Mouse (Mus musculus): Measurements from ENCODE around the gene Rassf8.

DNA sequence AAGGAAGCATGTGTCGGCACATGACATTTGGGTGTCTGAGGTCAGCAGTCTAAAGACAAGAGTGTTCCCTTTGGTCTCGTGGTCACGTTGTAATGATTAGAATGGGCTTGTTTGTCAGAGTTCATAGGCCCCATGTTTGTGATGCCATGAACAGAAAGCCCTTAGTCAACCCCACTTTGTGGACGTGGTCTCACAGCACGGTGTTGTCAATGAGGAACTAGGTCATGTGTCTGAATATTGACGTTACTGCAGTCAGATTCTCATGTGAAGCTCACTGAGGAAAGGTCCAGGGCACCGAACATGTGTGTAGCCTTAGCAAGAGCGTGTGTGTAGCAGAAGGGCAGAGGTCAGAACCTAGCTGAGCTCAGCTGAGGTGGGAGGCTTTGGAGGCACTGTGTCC is 56.3 kb downstream of the Rassf8 start:
- TF ChIP-seq CTCF (IDR thresholded peaks at IDR 0.05; ENCODE audit: low read depth, low read length) (no peak), POLR2A (IDR thresholded peaks at IDR 0.05; ENCODE audit: borderline replicate concordance, low read depth, low read length) (no peak)
